Mouse (Mus musculus): ENCODE results near the gene Olfr1086.
"Not testable (repeated sequence)": the region's sequence is repeated elsewhere in the genome, so short reads cannot be mapped to it uniquely, and the experiment has no call there.

Olfr1086 gene

DNA sequence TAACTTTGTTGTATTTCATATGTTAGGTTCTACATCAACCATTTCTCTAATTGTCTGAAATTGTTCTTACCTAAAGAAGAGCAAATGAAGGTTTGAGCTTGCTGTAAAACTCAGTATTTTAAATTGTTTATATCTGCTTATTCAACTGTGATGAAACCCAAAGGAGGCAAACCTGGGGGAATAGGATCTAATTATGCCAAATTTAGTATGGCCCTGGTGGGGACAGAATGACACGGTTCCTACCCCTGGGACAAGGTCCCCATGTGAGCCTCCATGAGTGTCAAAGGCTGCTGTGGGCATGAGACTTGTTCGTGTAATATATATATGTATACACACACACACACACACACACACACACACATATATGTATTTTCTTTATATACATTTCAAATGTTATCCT lies at the start of gene Olfr1086:
Olfr1086 (minus strand) TSS at position 101 of the 400 bp plus-strand sequence.
- no peak for DNase-seq (ENCODE audit: low read depth, low spot score)

DNA sequence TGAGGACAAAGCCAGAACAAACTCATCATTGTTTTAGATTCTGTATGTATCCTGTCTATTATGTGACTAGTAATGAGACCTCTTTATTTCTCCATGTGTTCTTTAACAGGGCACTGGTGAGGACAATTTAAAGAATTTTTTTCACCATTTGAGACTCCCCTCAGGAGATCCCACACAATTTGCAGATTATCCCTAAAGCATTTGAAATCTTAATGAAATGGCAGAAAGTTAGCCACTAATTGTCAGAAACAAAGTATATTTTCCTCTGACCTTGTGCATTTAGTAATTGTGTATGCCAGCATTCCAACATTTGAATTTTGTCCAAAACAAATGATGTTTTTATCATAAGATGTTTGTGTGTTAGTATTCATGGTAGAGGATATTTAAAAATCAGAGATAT lies 18.4 kb upstream of the Olfr1086 start, which contains the start of gene Olfr1087:
Olfr1087 (minus strand) TSS at position 101 of the 400 bp plus-strand sequence.
- no peak for DNase-seq (ENCODE audit: low read depth, low spot score)

DNA sequence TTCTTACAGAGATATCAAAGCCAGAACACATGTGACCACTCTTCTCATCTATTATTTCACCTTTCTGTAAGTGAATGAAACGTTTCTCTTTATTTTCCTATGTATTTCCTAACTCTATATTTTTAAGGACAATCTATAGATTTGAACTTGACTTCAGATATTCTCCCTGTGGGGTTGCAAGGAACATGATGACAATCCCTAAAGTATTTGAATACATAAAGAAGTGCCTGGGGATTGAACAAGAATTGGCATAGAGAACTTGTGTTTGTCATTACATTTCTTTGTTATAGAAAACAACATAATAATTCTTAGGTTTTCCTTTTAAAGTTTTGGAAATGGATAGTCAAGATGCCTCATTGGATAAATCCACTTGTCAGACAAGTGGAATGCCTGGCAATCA lies 18.0 kb downstream of the Olfr1086 start, which contains the start of gene Olfr1085:
Olfr1085 (minus strand) TSS at position 101 of the 400 bp plus-strand sequence.
- no peak for DNase-seq (ENCODE audit: low read depth, low spot score)

DNA sequence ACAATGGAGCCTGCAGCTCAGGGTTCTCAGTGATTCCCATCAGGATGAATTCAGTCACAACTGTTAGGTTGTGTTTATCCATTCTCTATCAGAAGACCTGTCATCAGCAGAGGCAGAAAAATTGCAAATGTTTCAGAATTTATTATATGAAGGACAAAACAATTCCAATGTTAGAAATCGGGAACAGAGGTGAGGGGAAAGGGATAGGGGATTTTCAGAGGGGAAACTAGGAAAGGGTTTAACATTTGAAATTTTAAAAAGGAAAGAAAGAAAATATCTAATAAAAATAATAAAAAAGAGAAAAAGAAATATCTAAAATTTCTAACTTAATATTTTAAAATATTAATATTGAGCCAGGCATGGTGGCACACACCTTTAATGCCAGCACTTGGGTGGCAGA lies 40.3 kb downstream of the Olfr1086 start, which contains the start of gene Olfr1084:
Olfr1084 (minus strand) TSS at position 101 of the 400 bp plus-strand sequence.
- DNase-seq (ENCODE audit: low read depth, low spot score), result not testable (repeated sequence)

All from CD4-positive, CD25-positive, alpha-beta regulatory T cell, adult 2 months (primary cell).